Mouse (Mus musculus): ENCODE data around the gene Mapk3. TPM values are rescaled to one million over a fixed set of nuclear protein-coding genes. Genes with fewer than 3 reads are reported as not detected.
A peak's percentile ranks its signal among the peaks of the same experiment; 100 is the strongest.

The Mapk3 gene
- total and polyA plus RNA-seq, 2 experiments from 2014 or later, result 120 to 145 TPM

GRCm38 (mm10) chr7:126780971-126781635 lies 21.7 kb downstream of the Mapk3 start, which contains the start of gene Tbx6:
Gene Tbx6, plus strand, starts transcription at chr7:126781483.
- DNase-seq (ENCODE audit: low spot score) (no peak), ATAC-seq (ENCODE audit: low FRiP score) (no peak; the same call in 1 of the 2 replicates)

DNA sequence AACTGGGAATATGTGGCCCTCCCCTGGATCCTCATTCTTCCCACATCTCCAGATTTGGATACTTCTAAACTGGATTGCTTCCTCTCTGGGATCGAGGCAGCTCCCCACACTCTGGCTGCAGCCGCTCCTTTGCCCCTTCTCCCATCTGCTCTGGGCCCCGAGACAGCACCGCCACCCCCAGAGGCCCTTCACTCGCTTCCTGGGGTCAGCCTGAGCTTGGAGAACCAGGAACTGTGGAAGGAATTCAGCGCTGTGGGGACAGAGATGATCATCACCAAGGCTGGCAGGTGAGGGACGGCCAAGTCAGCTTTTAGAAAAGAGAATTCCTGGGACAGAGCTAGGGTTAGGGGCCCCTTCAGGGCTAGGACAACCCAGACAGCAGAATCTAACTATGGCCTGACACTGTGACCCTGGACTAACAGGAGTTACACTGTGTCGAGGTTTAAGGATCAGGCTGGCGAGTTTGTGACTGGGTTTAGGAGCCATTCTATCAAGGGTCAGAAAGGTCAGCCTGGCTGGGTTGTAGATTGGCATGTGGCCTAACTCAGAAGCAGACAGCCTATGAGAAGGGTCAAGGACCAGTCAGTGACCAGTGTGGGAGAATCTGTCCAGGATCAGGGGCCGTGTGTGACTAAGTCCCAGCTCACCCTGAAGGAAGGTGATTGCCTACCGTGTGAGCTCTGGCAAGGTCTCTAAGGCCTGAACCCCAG lies 22.4 kb downstream of the Mapk3 start:
- peaks cover 23% of the 10 kb centered on the region for H3K36me3 ChIP-seq (ENCODE audit: insufficient read depth, low read length)
- H3K27me3 ChIP-seq (ENCODE audit: insufficient read depth, low read length), result no peaks in the 10 kb centered on the region
- H3K4me2 ChIP-seq (ENCODE audit: low read depth, low read length, poor library complexity, severe bottlenecking), result no peak overlapping the region
- no peak for DNase-seq (ENCODE audit: low spot score)
- WGBS, result 39% methylated on average over 11 of the region's 11 CpGs
- TF ChIP-seq CTCF (IDR thresholded peaks at IDR 0.05), result no peak
- no peaks in the 10 kb centered on the region for H3K9me3 ChIP-seq (ENCODE audit: low read length)
- H3K9ac ChIP-seq (replicated peaks; ENCODE audit: low read length, poor library complexity, severe bottlenecking), result no peak overlapping the region
- no peak overlapping the region for H3K27ac ChIP-seq (ENCODE audit: low read depth, low read length)
- H3K4me1 ChIP-seq (ENCODE audit: insufficient read depth, low read length), result peaks cover 13% of the 10 kb centered on the region
- H3K4me3 ChIP-seq (ENCODE audit: low read depth, low read length), result no peak overlapping the region; the same call in 1 of the 2 replicates
- ATAC-seq (ENCODE audit: low FRiP score), result no peak

More at GRCm38 (mm10) chr7:126780971-126781635, 21.7 kb downstream of the Mapk3 start, which contains the start of gene Tbx6:
- peaks cover 13% of the 10 kb centered on the region for H3K4me1 ChIP-seq (ENCODE audit: insufficient read depth, low read length)
- WGBS, result 7% methylated on average over 22 of the region's 22 CpGs
- peak within 1 kb of the TSS; percentile 41 for H3K4me3 ChIP-seq (ENCODE audit: low read depth, low read length)
- H3K27me3 ChIP-seq (ENCODE audit: insufficient read depth, low read length), result no peaks in the 10 kb centered on the region
- no peaks in the 10 kb centered on the region for H3K9me3 ChIP-seq (ENCODE audit: low read length)
- H3K9ac ChIP-seq (replicated peaks; ENCODE audit: low read length, poor library complexity, severe bottlenecking), result peak within 1 kb of the TSS; percentile 66
- H3K27ac ChIP-seq (ENCODE audit: low read depth, low read length), result peak within 1 kb of the TSS; percentile 85
- H3K4me2 ChIP-seq (ENCODE audit: low read depth, low read length, poor library complexity, severe bottlenecking), result peak within 1 kb of the TSS; percentile 93
- peaks cover 18% of the 10 kb centered on the region for H3K36me3 ChIP-seq (ENCODE audit: insufficient read depth, low read length)
- no peak for TF ChIP-seq CTCF (IDR thresholded peaks at IDR 0.05)

DNA sequence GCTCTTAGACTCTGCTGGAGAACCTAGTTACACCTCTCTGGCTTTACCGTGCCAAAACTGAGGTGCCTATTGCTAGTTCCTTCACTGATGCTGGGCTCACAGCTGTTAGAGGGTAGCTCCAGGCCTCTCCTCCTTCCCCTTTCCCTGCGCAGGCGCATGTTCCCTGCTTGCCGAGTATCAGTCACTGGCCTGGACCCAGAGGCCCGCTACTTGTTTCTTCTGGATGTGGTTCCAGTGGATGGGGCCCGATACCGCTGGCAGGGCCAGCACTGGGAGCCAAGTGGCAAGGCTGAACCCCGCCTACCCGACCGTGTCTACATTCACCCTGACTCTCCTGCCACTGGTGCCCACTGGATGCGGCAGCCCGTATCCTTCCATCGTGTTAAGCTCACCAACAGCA lies 23.3 kb downstream of the Mapk3 start:
- ATAC-seq (ENCODE audit: low FRiP score), result no peak
- H3K36me3 ChIP-seq (ENCODE audit: insufficient read depth, low read length), result peaks cover 32% of the 10 kb centered on the region

DNA sequence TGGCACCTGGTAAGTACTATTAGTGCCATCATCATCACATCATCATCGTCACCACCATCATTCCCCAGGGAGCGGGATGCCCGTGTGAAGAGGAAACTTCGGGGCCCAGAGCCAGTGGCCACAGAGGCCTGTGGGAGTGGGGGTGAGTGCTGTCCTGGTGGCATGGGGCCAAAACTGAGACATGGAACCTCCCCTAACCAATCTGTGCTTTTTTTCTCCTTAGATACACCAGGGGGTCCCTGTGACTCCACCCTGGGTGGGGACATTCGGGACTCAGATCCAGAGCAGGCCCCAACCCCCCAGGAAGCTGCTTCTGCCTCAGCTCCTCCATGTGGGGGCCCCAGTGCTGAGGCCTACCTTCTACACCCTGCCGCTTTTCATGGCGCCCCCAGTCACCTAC lies 25.1 kb downstream of the Mapk3 start:
- no peak overlapping the region for H3K9ac ChIP-seq (replicated peaks; ENCODE audit: low read length, poor library complexity, severe bottlenecking)
- peaks cover 6% of the 10 kb centered on the region; the same call in 1 of the 2 replicates for H3K4me1 ChIP-seq (ENCODE audit: insufficient read depth, low read length)
- H3K4me2 ChIP-seq (ENCODE audit: low read depth, low read length, poor library complexity, severe bottlenecking), result no peak overlapping the region
- H3K27ac ChIP-seq (ENCODE audit: low read depth, low read length), result no peak overlapping the region
- H3K36me3 ChIP-seq (ENCODE audit: insufficient read depth, low read length), result peaks cover 50% of the 10 kb centered on the region
- ATAC-seq (ENCODE audit: low FRiP score) (no peak), DNase-seq (ENCODE audit: low spot score) (no peak)
- no peaks in the 10 kb centered on the region for H3K9me3 ChIP-seq (ENCODE audit: low read length)
- H3K27me3 ChIP-seq (ENCODE audit: insufficient read depth, low read length), result no peaks in the 10 kb centered on the region
- no peak for TF ChIP-seq CTCF (IDR thresholded peaks at IDR 0.05)
- H3K4me3 ChIP-seq (ENCODE audit: low read depth, low read length), result no peak overlapping the region
- WGBS, result 91% methylated on average over 7 of the region's 7 CpGs

More for the DNA sequence above, 23.3 kb downstream of the Mapk3 start:
- no peak for TF ChIP-seq CTCF (IDR thresholded peaks at IDR 0.05)
- Histone ChIP-seq H3K4me2 (ENCODE audit: low read depth, low read length, poor library complexity, severe bottlenecking) (no peak overlapping the region), H3K27ac (ENCODE audit: low read depth, low read length) (no peak overlapping the region), H3K4me1 (ENCODE audit: insufficient read depth, low read length) (peaks cover 11% of the 10 kb centered on the region), H3K4me3 (ENCODE audit: low read depth, low read length) (no peak overlapping the region), H3K27me3 (ENCODE audit: insufficient read depth, low read length) (no peaks in the 10 kb centered on the region), H3K9ac (replicated peaks; ENCODE audit: low read length, poor library complexity, severe bottlenecking) (no peak overlapping the region), H3K9me3 (ENCODE audit: low read length) (no peaks in the 10 kb centered on the region)
- DNase-seq (ENCODE audit: low spot score), result no peak
- 83% methylated on average over 13 of the region's 13 CpGs for WGBS

DNA sequence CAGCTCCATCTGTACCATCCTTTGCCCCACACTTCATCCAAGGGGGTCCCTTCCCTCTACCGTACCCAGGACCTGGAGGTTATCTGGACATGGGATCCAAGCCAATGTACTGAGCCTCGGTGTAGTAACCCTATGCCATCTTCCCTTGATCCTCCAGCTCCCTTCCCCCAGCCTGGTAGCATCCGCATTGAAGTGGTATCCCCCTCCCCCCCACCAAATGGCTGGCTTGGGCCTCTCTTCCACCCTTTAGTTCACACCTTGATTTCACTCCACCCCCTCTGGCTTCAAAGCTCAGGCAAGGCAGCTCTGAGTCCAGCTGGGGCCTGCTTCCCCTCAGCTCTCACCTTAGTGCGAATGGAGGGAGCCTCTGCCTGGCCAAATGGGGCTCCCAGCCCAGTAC lies 25.7 kb downstream of the Mapk3 start:
- 88% methylated on average over 4 of the region's 4 CpGs for whole genome bisulfite sequencing
- no peaks in the 10 kb centered on the region for H3K27me3 ChIP-seq (ENCODE audit: insufficient read depth, low read length)
- H3K9me3 ChIP-seq (ENCODE audit: low read length), result no peaks in the 10 kb centered on the region
- H3K4me3 ChIP-seq (ENCODE audit: low read depth, low read length), result no peak overlapping the region
- DNase-seq (ENCODE audit: low spot score) (no peak), ATAC-seq (ENCODE audit: low FRiP score) (no peak)
- H3K27ac ChIP-seq (ENCODE audit: low read depth, low read length), result no peak overlapping the region
- no peak overlapping the region for H3K9ac ChIP-seq (replicated peaks; ENCODE audit: low read length, poor library complexity, severe bottlenecking)
- TF ChIP-seq CTCF (IDR thresholded peaks at IDR 0.05), result no peak
- peaks cover 6% of the 10 kb centered on the region; the same call in 1 of the 2 replicates for H3K4me1 ChIP-seq (ENCODE audit: insufficient read depth, low read length)
- peaks cover 54% of the 10 kb centered on the region for H3K36me3 ChIP-seq (ENCODE audit: insufficient read depth, low read length)
- no peak overlapping the region for H3K4me2 ChIP-seq (ENCODE audit: low read depth, low read length, poor library complexity, severe bottlenecking)

GRCm38 (mm10) chr7:126786142-126786541 lies 26.7 kb downstream of the Mapk3 start:
- ATAC-seq (ENCODE audit: low FRiP score), result no peak
- H3K9me3 ChIP-seq (ENCODE audit: low read length), result no peaks in the 10 kb centered on the region

More at GRCm38 (mm10) chr7:126786142-126786541, 26.7 kb downstream of the Mapk3 start:
- Histone ChIP-seq H3K36me3 (ENCODE audit: insufficient read depth, low read length) (peaks cover 56% of the 10 kb centered on the region), H3K9ac (replicated peaks; ENCODE audit: low read length, poor library complexity, severe bottlenecking) (no peak overlapping the region), H3K27ac (ENCODE audit: low read depth, low read length) (no peak overlapping the region), H3K27me3 (ENCODE audit: insufficient read depth, low read length) (no peaks in the 10 kb centered on the region), H3K4me2 (ENCODE audit: low read depth, low read length, poor library complexity, severe bottlenecking) (no peak overlapping the region), H3K4me3 (ENCODE audit: low read depth, low read length) (no peak overlapping the region), H3K4me1 (ENCODE audit: insufficient read depth, low read length) (peaks cover 7% of the 10 kb centered on the region)
- no peak for TF ChIP-seq CTCF (IDR thresholded peaks at IDR 0.05)
- no peak for DNase-seq (ENCODE audit: low spot score)
- WGBS, result 94% methylated on average over 14 of the region's 14 CpGs

Measured in midbrain, postnatal 0 days (tissue).